Comparison of ENCODE assay signal across 26 mouse cellular contexts in the genomic region with DNA sequence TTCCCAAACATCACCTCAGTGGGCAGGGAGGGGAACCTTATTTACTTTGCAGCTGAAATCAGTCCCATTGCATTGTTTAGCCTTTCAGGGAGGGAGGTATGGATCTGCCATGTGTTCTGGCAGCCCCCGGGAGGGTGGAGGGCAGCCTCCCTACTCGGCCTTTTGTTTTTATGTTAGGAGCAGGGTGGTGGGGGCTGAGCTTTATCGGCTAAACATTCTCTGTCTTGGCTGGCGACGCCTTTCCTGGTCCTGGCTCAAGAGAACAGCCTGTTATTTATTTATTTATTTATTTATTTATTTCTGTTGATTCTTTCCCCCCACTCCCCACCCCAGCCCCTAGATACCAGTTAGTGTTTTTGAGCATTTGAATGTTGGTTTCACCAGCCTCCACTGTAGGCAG.
"Had no signal": no experiment of that assay in that cellular context is flagged by ENCODE, and none has a peak within 500 bp of the region (broad histone marks: within the 10 kb centered on the region; RNA-seq: fewer than 3 reads in every experiment).

No protein-coding gene starts in this region.

- H3K9me3 ChIP-seq: heart, embryonic 13.5 days; heart, embryonic 15.5 days; hindbrain, embryonic 10.5 days; hindbrain, embryonic 12.5 days; intestine, embryonic 15.5 days; limb, embryonic 10.5 days; limb, embryonic 12.5 days had no signal

- H3K27ac ChIP-seq: heart, adult 2 months; heart, embryonic 13.5 days; heart, embryonic 15.5 days; hindbrain, embryonic 10.5 days; hindbrain, embryonic 12.5 days; hindbrain, embryonic 14.5 days; intestine, embryonic 15.5 days; layer of hippocampus, adult 2 months; left cerebral cortex, adult 2 months; limb, embryonic 10.5 days; limb, embryonic 12.5 days had no signal

- H3K9ac ChIP-seq: heart, embryonic 13.5 days; heart, embryonic 15.5 days; hindbrain, embryonic 12.5 days; hindbrain, embryonic 14.5 days; intestine, embryonic 15.5 days; limb, embryonic 12.5 days had no signal

- H3K27me3 ChIP-seq: heart, embryonic 13.5 days; heart, embryonic 15.5 days; hindbrain, embryonic 12.5 days; intestine, embryonic 15.5 days; limb, embryonic 12.5 days had no signal

- H3K4me2 ChIP-seq: heart, embryonic 11.5 days; heart, embryonic 13.5 days; heart, embryonic 15.5 days; hindbrain, embryonic 12.5 days; hindbrain, embryonic 14.5 days; intestine, embryonic 15.5 days; limb, embryonic 12.5 days had no signal

- ATAC-seq: forebrain, embryonic 16.5 days; hindbrain, embryonic 16.5 days; inflammation-experienced regulatory T-cells, adult 6 months; intestine, embryonic 15.5 days; intestine, postnatal 0 days had no signal

- H3K36me3 ChIP-seq: heart, embryonic 13.5 days; heart, embryonic 15.5 days; hindbrain, embryonic 10.5 days; hindbrain, embryonic 12.5 days; intestine, embryonic 15.5 days; limb, embryonic 10.5 days; limb, embryonic 12.5 days had no signal

- DNase-seq: gastrocnemius, postnatal 14 days; gastrocnemius, postnatal 36 days; heart, postnatal 14 days; heart, postnatal 36 days; kidney, adult 18-20 months; kidney, adult 8-10 months; kidney, postnatal 10 days; kidney, postnatal 25 days; kidney, postnatal 4 days; liver had no signal

- H3K4me3 ChIP-seq: heart, adult 2 months; heart, embryonic 13.5 days; heart, embryonic 15.5 days; hindbrain, embryonic 10.5 days; hindbrain, embryonic 12.5 days; intestine, embryonic 15.5 days; layer of hippocampus, adult 2 months; left cerebral cortex, adult 2 months; limb, embryonic 10.5 days; limb, embryonic 12.5 days had no signal
